Mouse (Mus musculus) cortical plate, adult 2 months (tissue): Measurements from ENCODE around the gene Ldb2.

ENCODE experiments used
- CTCF ChIP-seq: fragments of 200-500 bp; IDR thresholded peaks from 2 replicates; pipeline ENCODE4 v1.5.1; 2011; ENCODE audit warnings: mild to moderate bottlenecking, control low read depth, low read length; ENCODE audit not compliant: insufficient read depth; ENCODE audit errors: extremely low read depth
- POLR2A ChIP-seq: fragments of 200-500 bp; IDR thresholded peaks from 2 replicates; pipeline ENCODE4 v1.6.1; 2011; ENCODE audit warnings: mild to moderate bottlenecking, low read length, control low read depth; ENCODE audit not compliant: insufficient read depth; ENCODE audit errors: extremely low read depth

GRCm38 (mm10) chr5:44481406-44481805 is 318.1 kb downstream of the Ldb2 start:
- no peak for TF ChIP-seq CTCF
- TF ChIP-seq POLR2A, result no peak
